Comparison of ENCODE assay signal across 8 mouse cellular contexts in genomic region chr7:138923756-138924425, GRCm38 (mm10). TPM values are rescaled to one million over a fixed set of nuclear protein-coding genes. Genes with fewer than 3 reads are reported as not detected.
DNase-seq lines count a peak whose midpoint lies in the region.

No protein-coding gene starts in this region.

- H3K27me3 ChIP-seq in heart, embryonic 10.5 days (ENCODE audit: insufficient read depth, poor library complexity, severe bottlenecking), result 0 out of 2 replicates have a peak, but pooled peaks cover 5% of the 10 kb centered on the region

- H3K27ac ChIP-seq in heart, embryonic 10.5 days, result no peak overlapping the region

- no peak overlapping the region for H3K4me3 ChIP-seq in heart, embryonic 10.5 days

- H3K36me3 ChIP-seq in heart, embryonic 10.5 days, result no peaks in the 10 kb centered on the region

- H3K9me3 ChIP-seq in heart, embryonic 10.5 days, result no peaks in the 10 kb centered on the region

- peak; percentile 78 for DNase-seq in heart, adult 11 months
- DNase-seq in heart, embryonic 10.5 days (ENCODE audit: low spot score), result no peak
- DNase-seq in 416B (ENCODE audit: low read depth) (peak; percentile 76), NIH3T3 (ENCODE audit: low read depth) (peak; percentile 79)
- DNase-seq in kidney, postnatal 10 days, result peak; percentile 66
- DNase-seq in thymus, postnatal 25 days, result peak; percentile 8
- no peak for DNase-seq in cerebellum, adult 9-11 months
- DNase-seq in ovary, postnatal 10 days (ENCODE audit: low spot score), result no peak

- WGBS in heart, embryonic 10.5 days, result 6% methylated on average over 3 of the region's 3 CpGs

- peaks cover 8% of the 10 kb centered on the region; the same call in 1 of the 2 replicates for H3K4me1 ChIP-seq in heart, embryonic 10.5 days

RNA-seq across cellular contexts. Expression of gene Bnip3, which starts 14.6 kb away (rescaled TPM):
- polyA plus RNA-seq in heart, embryonic 10.5 days (2016; fragmentation: Nextera tagmentation; extraction: Ambion mirVana), result 273 and 300 TPM in 2 replicates

RNA-seq across cellular contexts. Expression of gene Jakmip3, which starts 16.6 kb away (rescaled TPM):
- polyA plus RNA-seq in heart, embryonic 10.5 days (2016; fragmentation: Nextera tagmentation; extraction: Ambion mirVana), result 0.07 and 0.09 TPM in 2 replicates

Comparison
In these comparisons a context has a peak if more than half of its experiments do, and no peak if none do; other contexts are left out.
1. DNase-seq: peak in heart, adult 11 months (single experiment), 416B (single experiment), NIH3T3 (single experiment), kidney, postnatal 10 days (single experiment) and thymus, postnatal 25 days (single experiment); none in heart, embryonic 10.5 days (single experiment), cerebellum, adult 9-11 months (single experiment) and ovary, postnatal 10 days (single experiment).